Mouse (Mus musculus): ENCODE data around the gene Zmym1.
A peak's percentile ranks its signal among the peaks of the same experiment; 100 is the strongest.
"Not testable (repeated sequence)": the region's sequence is repeated elsewhere in the genome, so short reads cannot be mapped to it uniquely, and the experiment has no call there.

The Zmym1 gene

DNA sequence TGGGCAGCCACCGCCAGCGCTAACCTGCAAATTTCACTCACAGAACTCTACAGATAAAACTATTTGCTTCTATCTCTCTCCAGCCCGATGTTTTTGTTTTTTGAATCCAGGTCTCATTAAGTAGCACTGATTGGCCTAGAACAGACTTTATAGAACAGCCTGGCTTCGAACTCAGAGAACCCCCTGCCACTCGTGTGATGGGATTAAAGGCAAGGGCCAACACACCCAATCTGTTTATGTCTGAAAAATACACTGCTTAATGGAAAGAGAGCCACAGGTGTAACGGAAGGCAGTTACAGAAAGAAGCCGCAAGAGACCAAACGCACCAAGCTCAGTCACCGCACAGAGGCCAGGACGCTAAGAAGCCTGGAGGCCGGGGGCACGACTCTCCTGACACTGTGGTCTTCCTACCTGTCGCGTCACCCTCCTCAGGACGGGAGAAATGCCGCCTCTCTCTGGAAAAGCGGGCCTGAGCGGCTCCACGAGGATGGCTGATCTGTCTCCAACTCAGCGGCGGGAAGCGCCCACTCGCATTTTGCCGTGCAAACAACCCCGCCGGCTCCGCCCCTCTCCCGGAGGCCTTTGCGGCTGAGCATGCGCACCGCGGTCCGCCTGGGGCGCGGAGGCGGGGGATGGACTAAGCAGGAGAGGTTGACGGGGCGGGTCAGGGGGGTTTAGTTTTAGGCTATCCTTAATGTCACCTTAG is at the start of gene Zmym1:
Gene Zmym1 (minus strand): TSS at position 568 of the 706 bp plus-strand sequence.
- peak; percentile 90 for DNase-seq (ENCODE audit: extremely low spot score)

GRCm38 (mm10) chr4:127110570-127110969 is 49.6 kb upstream of the Zmym1 start:
- no peak for DNase-seq (ENCODE audit: extremely low spot score)

DNA sequence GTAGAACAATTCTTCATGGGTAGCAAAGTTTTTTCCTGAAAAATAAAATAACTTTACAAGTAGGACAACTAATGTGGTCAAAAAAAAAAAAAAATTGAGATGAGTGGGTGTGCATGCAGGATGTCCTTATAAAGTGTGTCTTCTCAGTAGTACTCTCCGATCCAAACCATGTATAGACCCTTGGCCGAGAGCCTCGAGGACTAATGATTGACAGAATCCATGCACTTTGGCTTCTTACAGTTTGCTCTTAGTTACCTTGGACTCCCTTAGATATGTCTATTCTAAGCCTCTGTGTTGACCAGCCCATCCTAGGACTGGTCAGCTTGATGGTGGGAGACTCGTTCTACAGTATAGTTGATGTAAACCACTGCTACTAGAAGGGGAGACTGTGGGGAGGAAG is 46.6 kb upstream of the Zmym1 start:
- no peak for DNase-seq (ENCODE audit: extremely low spot score)

DNA sequence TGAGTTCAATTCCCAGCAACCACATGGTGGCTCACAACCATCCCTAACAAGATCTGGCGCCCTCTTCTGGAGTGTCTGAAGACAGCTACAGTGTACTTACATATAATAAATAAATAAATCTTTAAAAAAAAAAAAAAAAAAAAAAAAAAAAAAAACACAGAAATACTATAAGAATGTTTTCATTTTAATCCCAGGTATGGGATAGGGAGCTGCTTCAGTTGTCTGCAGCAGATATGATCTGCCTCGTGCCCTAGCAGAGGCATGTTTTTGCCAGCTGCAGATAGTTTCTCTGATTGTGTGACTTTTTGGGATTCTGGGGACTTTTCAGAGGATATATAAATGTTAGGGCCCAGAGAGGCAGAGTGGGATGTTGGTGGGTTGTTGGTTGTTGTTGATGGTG is 38.6 kb upstream of the Zmym1 start:
- not testable (repeated sequence) for DNase-seq (ENCODE audit: extremely low spot score)

DNA sequence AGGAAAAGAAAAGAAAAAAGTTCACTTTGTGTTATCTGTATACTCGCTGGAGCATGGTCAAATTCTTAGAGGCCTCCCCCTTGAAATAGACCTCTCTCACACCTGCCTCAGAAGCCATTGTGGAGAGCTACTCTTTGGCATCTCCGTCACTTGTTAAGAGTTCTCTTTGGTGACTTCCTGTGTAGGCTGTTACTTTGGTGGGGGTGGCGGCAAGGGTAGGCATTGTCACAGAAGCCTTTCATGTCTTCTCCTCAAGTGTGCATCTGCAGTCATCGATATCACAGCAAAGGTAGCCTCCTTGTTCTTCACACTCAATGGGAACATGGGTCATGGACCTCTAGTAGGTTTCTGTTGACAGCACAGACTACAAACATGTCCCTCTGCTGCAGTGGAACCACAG is 34.1 kb upstream of the Zmym1 start:
- DNase-seq (ENCODE audit: extremely low spot score) = no peak

DNA sequence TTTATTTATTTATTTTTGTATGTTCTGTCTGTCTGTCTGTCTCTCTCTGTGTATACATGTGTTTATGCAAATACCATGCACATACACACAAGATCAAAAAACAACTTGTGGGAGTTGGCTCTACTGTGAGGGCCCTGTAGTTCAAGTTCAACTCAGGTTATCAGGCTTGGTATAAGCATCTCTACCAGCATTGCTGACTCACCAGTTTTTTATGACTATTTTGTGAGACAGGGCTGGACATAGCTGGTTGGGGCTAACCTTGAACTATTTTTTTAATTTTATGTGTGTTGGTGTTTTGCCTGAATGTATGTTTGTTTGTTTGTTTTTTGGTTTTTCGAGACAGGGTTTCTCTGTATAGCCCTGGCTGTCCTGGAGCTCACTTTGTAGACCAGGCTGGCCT is 30.2 kb upstream of the Zmym1 start:
- DNase-seq (ENCODE audit: extremely low spot score) = no peak

GRCm38 (mm10) chr4:127085761-127086160 is 24.8 kb upstream of the Zmym1 start:
- no peak for DNase-seq (ENCODE audit: extremely low spot score)

DNA sequence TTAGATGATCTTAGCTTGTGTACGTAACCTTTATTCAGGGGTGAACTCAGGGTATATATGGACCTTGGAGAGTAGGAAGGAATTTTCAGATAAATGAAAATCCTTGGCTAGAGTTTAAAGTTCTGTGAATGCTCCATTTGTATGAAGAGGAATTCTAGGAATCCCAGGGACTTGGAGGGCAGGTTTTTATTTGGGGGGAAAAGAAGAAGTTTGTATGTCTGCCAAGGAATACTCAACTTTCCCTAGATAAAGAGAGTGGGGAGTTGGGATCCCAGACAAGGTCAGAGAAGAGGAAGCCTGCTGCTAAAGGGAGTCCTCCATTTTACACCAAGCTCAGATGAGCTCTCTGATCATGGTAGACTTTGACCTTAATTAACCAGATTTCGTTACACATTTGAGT is 22.2 kb upstream of the Zmym1 start:
- no peak for DNase-seq (ENCODE audit: extremely low spot score)

- no peak for DNase-seq (ENCODE audit: extremely low spot score)
These were observed 19.9 kb upstream of the Zmym1 start for GRCm38 (mm10) chr4:127080806-127081205.

GRCm38 (mm10) chr4:127076875-127077548 is 16.1 kb upstream of the Zmym1 start, which contains the start of gene Zmym6:
TSS of gene Zmym6 (plus strand) at chr4:127077383.
- peak; percentile 97 for DNase-seq (ENCODE audit: extremely low spot score)

DNA sequence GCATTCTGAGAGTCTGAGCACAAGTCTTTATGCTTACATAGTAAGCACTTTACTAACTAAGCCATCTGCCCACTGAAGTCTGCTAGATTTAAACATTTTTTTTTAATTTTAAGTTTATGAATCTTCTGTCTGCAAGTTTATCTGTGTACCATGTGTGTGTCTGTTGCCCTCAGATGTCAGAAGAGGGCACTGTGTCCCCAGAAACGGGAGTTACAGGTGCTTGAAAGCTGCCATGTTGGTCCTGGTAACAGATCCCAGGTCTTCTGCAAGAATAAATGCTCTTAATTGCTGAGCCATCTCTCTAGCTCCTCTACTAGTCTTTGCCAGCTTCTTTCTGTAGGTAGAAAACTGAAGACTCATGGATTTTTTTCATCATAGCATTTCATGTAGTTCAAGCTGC is 14.0 kb upstream of the Zmym1 start:
- no peak for DNase-seq (ENCODE audit: extremely low spot score)

- DNase-seq (ENCODE audit: extremely low spot score) = no peak
These were observed 3.1 kb upstream of the Zmym1 start for GRCm38 (mm10) chr4:127064051-127064450.

- no peak for DNase-seq (ENCODE audit: extremely low spot score)
These were observed 6.3 kb downstream of the Zmym1 start for GRCm38 (mm10) chr4:127054522-127055198.

DNA sequence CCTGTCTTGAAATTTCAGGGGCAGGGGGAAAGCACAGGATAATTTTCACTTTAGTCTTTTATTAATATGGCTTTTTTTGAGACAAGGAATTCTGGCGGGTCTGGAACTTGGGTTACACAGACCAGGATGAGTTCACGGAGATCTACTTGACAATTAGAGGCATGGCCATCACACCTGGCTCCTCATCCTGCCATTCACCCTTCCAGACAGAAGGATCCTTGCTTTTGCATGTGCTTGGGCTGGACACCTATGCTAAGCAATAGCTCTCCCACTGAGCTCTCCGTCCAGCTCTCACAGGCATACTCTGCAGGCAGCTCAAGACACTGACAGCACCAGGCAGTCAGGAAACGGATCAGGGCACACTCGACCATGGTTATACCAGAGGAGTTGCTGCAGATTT is 7.9 kb downstream of the Zmym1 start:
- DNase-seq (ENCODE audit: extremely low spot score) = no peak

- DNase-seq (ENCODE audit: extremely low spot score) = no peak
These were observed 9.8 kb downstream of the Zmym1 start for GRCm38 (mm10) chr4:127051121-127051520.

DNA sequence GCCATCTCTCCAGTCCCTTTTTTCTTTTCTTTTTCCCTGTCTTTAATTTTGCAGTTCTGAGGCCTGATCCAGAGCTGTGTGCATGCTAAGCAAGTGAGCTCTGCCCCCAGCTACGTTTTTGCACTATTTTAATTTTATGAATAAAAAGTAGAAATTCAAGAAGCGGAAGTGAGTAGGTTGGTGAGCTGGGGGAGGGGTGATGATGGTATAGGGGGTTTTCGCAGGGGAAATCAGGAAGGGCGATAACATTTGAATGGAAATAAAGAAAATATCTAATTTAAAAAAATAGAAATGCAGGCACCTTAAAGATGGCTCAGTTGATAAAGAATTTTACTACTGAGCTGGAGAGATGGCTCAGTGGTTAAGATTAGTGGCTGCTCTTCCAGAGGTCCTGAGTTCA is 17.4 kb downstream of the Zmym1 start:
- no peak for DNase-seq (ENCODE audit: extremely low spot score)

- DNase-seq (ENCODE audit: extremely low spot score) = no peak
These were observed 21.0 kb downstream of the Zmym1 start for GRCm38 (mm10) chr4:127039871-127040483.

GRCm38 (mm10) chr4:127038828-127039349 is 22.1 kb downstream of the Zmym1 start:
- no peak for DNase-seq (ENCODE audit: extremely low spot score)

DNA sequence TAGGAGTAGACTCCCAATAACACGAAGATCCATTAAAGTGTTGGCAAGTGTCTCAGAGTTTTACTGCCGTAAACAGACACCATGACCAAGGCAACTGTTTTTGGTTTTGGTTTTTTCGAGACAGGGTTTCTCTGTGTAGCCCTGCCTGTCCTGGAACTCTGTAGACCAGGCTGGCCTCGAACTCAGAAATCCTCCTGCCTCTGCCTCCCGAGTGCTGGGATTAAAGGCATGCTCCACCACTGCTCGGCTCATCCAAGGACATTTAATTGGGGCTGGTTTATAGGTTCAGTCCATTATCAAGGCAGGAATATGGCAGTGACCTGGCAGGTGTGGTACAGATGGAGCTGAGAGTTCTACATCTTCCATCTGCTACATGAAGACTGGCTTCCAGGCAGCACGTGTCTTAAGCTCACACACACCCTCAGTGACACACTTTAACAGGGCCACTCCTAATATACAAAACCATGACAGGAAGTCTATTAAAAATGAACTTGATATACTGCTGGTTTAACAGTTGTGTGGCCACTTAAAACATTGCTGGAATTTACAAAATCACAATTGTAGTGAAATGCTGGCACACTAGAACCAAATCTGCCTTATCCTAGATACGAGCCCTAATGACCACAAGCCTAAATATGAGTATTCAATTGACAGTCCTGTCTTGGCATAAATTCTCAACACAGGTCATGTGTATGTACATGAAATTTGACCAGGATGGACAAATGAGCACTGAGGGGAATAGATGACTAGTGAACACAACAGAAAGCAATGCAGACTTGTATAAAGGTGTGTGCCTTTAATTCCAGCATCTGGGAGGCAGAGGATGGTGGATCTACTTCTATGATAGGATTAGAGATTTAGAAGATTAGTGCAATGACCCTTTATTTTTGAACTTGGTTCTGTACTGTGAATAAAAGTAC is 22.8 kb downstream of the Zmym1 start:
- DNase-seq (ENCODE audit: extremely low spot score) = peak; percentile 38

- no peak for DNase-seq (ENCODE audit: extremely low spot score)
These were observed 23.8 kb downstream of the Zmym1 start for GRCm38 (mm10) chr4:127037158-127037557.
